Mouse (Mus musculus) myocyte (in vitro differentiated cells): ENCODE data around the gene Kcna5. TPM values are rescaled to one million over a fixed set of nuclear protein-coding genes. Genes with fewer than 3 reads are reported as not detected.

Source experiments
- H3K27me3 ChIP-seq: one replicate; pipeline ENCODE4 v1.6.1; 2011; ENCODE audit not compliant: control insufficient read depth, insufficient read depth, insufficient read length
- H3K36me3 ChIP-seq: one replicate; pipeline ENCODE4 v1.6.1; 2011; ENCODE audit not compliant: control insufficient read depth, insufficient read depth
- H3K4me2 ChIP-seq: one replicate; pipeline ENCODE4 v1.6.1; 2011; ENCODE audit warnings: low read depth, control low read depth
- H3K4me3 ChIP-seq: one replicate; pipeline ENCODE4 v1.5.1; 2011; ENCODE audit warnings: mild to moderate bottlenecking, control low read depth, moderate library complexity
- H3K79me2 ChIP-seq: one replicate; pipeline ENCODE4 v1.6.1; 2011; ENCODE audit not compliant: control insufficient read depth, insufficient read depth
- H3ac ChIP-seq: one replicate; pipeline ENCODE4 v1.6.1; 2011; ENCODE audit not compliant: control insufficient read depth, insufficient read length
- CEBPB ChIP-seq: IDR thresholded peaks from 2 replicates; pipeline ENCODE4 v1.6.1; 2011; ENCODE audit warnings: mild to moderate bottlenecking, moderate library complexity; ENCODE audit not compliant: poor library complexity, insufficient read depth, severe bottlenecking
- E2F4 ChIP-seq: IDR thresholded peaks from one replicate; pipeline ENCODE4 v1.6.1; 2011; ENCODE audit warnings: mild to moderate bottlenecking, control low read depth, moderate library complexity; ENCODE audit not compliant: insufficient read depth
- MAX ChIP-seq: IDR thresholded peaks from one replicate; pipeline ENCODE4 v1.6.1; 2011; ENCODE audit warnings: low read depth, mild to moderate bottlenecking, control low read depth
- MYOD1 ChIP-seq, 3 experiments: IDR thresholded peaks; one replicate each; pipeline ENCODE4 v1.6.1; 2011; ENCODE audit warnings: control low read depth in 2 of 3, low read depth in 2 of 3, mild to moderate bottlenecking in 2 of 3, moderate library complexity in 1 of 3; ENCODE audit not compliant: insufficient read length in 2 of 3, control insufficient read depth in 1 of 3
- MYOG ChIP-seq, 3 experiments: IDR thresholded peaks; one replicate each; pipeline ENCODE4 v1.6.1; 2011; ENCODE audit warnings: control low read depth in 2 of 3, low read depth in 2 of 3, mild to moderate bottlenecking in 2 of 3; ENCODE audit not compliant: insufficient read length in 2 of 3, control insufficient read depth in 1 of 3, insufficient read depth in 1 of 3
- POLR2A ChIP-seq: IDR thresholded peaks from one replicate; pipeline ENCODE4 v1.6.1; 2011; ENCODE audit warnings: low read depth, mild to moderate bottlenecking, control low read depth, moderate library complexity; ENCODE audit not compliant: insufficient read length
- POLR2AphosphoS2 ChIP-seq: IDR thresholded peaks from one replicate; pipeline ENCODE4 v1.6.1; 2011; ENCODE audit warnings: low read depth, control low read depth; ENCODE audit not compliant: insufficient read length
- REST ChIP-seq: IDR thresholded peaks from one replicate; pipeline ENCODE4 v1.6.1; 2011; ENCODE audit warnings: mild to moderate bottlenecking, control low read depth, moderate library complexity; ENCODE audit not compliant: insufficient read depth, insufficient read length
- SRF ChIP-seq: IDR thresholded peaks from one replicate; pipeline ENCODE4 v1.6.1; 2011; ENCODE audit warnings: low read depth; ENCODE audit not compliant: control insufficient read depth, insufficient read length
- TCF12 ChIP-seq: IDR thresholded peaks from one replicate; pipeline ENCODE4 v1.6.1; 2011; ENCODE audit warnings: mild to moderate bottlenecking, control low read depth; ENCODE audit not compliant: poor library complexity, insufficient read depth, severe bottlenecking
- TCF3 ChIP-seq: IDR thresholded peaks from one replicate; pipeline ENCODE4 v1.6.1; 2011; ENCODE audit warnings: low read depth, control low read depth; ENCODE audit not compliant: insufficient read length
- USF1 ChIP-seq: IDR thresholded peaks from one replicate; pipeline ENCODE4 v1.6.1; 2011; ENCODE audit warnings: low read depth, mild to moderate bottlenecking, control low read depth, moderate library complexity
- polyA plus RNA-seq: library from polyadenylated mRNA; unstranded; fragments of >200 nt; fragmentation: generic; extraction: Trizol; gene quantifications from one replicate; pipeline ENCODE4 v1.2.1, GENCODE M21; 2012; ENCODE audit warnings: missing spikeins

The Kcna5 gene
- polyA plus RNA-seq, 1 experiment: not detected

GRCm38 (mm10) chr6:126535911-126536270 lies 679 bp upstream of the Kcna5 start:
- Histone ChIP-seq H3ac (no peak overlapping the region), H3K27me3 (peaks cover 48% of the 10 kb centered on the region), H3K36me3 (no peaks in the 10 kb centered on the region), H3K79me2 (no peaks in the 10 kb centered on the region), H3K4me3 (no peak overlapping the region), H3K4me2 (no peak overlapping the region)
- TF ChIP-seq TCF12: no peak
- TF ChIP-seq POLR2A: no peak
- TF ChIP-seq REST: no peak
- no peak for TF ChIP-seq MYOD1 (IDR thresholded peaks at IDR 0.05; ENCODE audit: control insufficient read depth in 1 of 3, insufficient read length in 2 of 3, low read depth in 2 of 3)
- TF ChIP-seq MYOG (IDR thresholded peaks at IDR 0.05; ENCODE audit: control insufficient read depth in 1 of 3, insufficient read depth in 1 of 3, insufficient read length in 2 of 3, low read depth in 2 of 3): no peak
- no peak for TF ChIP-seq CEBPB
- TF ChIP-seq MAX: no peak
- TF ChIP-seq USF1: no peak
- no peak for TF ChIP-seq POLR2AphosphoS2
- TF ChIP-seq SRF: no peak

- Histone ChIP-seq H3K36me3 (no peaks in the 10 kb centered on the region), H3K4me2 (no peak overlapping the region), H3ac (no peak overlapping the region), H3K4me3 (no peak overlapping the region), H3K79me2 (no peaks in the 10 kb centered on the region), H3K27me3 (peaks cover 50% of the 10 kb centered on the region)
- TF ChIP-seq E2F4 (no peak), POLR2A (no peak), CEBPB (no peak), USF1 (no peak), TCF3 (no peak), MYOG (IDR thresholded peaks at IDR 0.05; ENCODE audit: control insufficient read depth in 1 of 3, insufficient read depth in 1 of 3, insufficient read length in 2 of 3, low read depth in 2 of 3) (no peak), REST (no peak), MYOD1 (IDR thresholded peaks at IDR 0.05; ENCODE audit: control insufficient read depth in 1 of 3, insufficient read length in 2 of 3, low read depth in 2 of 3) (no peak), MAX (no peak), SRF (no peak), TCF12 (no peak), POLR2AphosphoS2 (no peak)
Measured at GRCm38 (mm10) chr6:126534531-126535207, 543 bp downstream of the Kcna5 start.

- no peaks in the 10 kb centered on the region for H3K36me3 ChIP-seq
- H3K4me3 ChIP-seq: no peak overlapping the region
- no peak overlapping the region for H3ac ChIP-seq
- peaks cover 63% of the 10 kb centered on the region for H3K27me3 ChIP-seq
- H3K79me2 ChIP-seq: no peaks in the 10 kb centered on the region
- TF ChIP-seq POLR2A (no peak), REST (no peak), TCF3 (no peak), USF1 (no peak), E2F4 (no peak), CEBPB (no peak), SRF (no peak), TCF12 (no peak), MYOG (IDR thresholded peaks at IDR 0.05; ENCODE audit: control insufficient read depth in 1 of 3, insufficient read depth in 1 of 3, insufficient read length in 2 of 3, low read depth in 2 of 3) (no peak), POLR2AphosphoS2 (no peak)
- no peak overlapping the region for H3K4me2 ChIP-seq
Measured at GRCm38 (mm10) chr6:126531306-126531705, 3.9 kb downstream of the Kcna5 start.

DNA sequence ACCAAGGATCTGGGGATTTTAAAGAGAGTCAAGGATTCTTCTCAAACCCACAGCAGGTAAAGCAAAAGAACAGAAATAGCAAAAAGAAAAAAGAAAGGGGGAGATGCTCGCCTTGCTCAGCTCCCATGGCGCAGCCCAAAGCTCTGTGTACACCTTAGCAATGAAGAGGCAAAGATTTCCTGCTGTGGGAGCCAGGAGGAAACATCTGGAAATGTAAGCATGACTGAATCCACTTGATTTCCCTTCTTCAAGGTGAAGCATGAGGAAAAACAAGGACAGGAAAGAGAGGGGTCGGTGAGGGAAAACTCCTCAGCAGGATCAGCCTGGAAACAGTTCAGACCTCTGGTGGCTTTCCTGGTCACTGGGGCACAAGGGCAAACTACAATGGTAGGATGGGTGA lies 5.2 kb downstream of the Kcna5 start:
- Histone ChIP-seq H3K4me2 (no peak overlapping the region), H3K36me3 (no peaks in the 10 kb centered on the region), H3K4me3 (no peak overlapping the region), H3K79me2 (no peaks in the 10 kb centered on the region), H3ac (no peak overlapping the region), H3K27me3 (peaks cover 58% of the 10 kb centered on the region)
- no peak for TF ChIP-seq POLR2AphosphoS2
- TF ChIP-seq CEBPB: no peak
- TF ChIP-seq MYOD1 (IDR thresholded peaks at IDR 0.05; ENCODE audit: control insufficient read depth in 1 of 3, insufficient read length in 2 of 3, low read depth in 2 of 3): no peak

DNA sequence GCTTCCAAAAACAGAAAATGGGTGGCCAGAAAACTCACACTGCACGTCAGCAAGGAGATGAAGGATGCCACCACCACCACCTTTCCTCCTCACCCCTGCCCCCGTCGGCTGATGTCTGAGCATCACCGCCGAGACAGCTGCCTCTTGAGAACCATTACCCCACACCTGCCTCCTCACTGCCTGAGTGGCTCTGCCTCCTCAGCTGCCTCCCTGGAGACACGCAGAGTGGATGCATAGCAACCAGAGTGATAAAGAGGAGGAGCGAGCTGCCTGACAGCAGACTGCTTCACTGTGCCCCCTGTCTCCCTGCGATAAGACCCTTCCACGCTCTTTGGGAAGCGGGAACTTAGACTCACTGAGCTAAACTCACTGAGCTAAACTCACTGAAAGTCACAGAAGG lies 20.5 kb downstream of the Kcna5 start:
- H3K4me2 ChIP-seq: no peak overlapping the region
- no peaks in the 10 kb centered on the region for H3K36me3 ChIP-seq
- peaks cover 33% of the 10 kb centered on the region for H3K27me3 ChIP-seq
- H3K4me3 ChIP-seq: no peak overlapping the region
- no peaks in the 10 kb centered on the region for H3K79me2 ChIP-seq
- no peak for TF ChIP-seq MYOD1 (IDR thresholded peaks at IDR 0.05; ENCODE audit: control insufficient read depth in 1 of 3, insufficient read length in 2 of 3, low read depth in 2 of 3)
- no peak overlapping the region for H3ac ChIP-seq
